Mouse (Mus musculus): Measurements from ENCODE around the gene Psmc3ip. TPM values are rescaled to one million over a fixed set of nuclear protein-coding genes. Genes with fewer than 3 reads are reported as not detected.

Psmc3ip gene
- total RNA-seq, 2 experiments from 2014 or later, result 1.5 to 2.2 TPM

- Histone ChIP-seq H3K27ac (no peak overlapping the region), H3K4me3 (no peak overlapping the region)
- intact Hi-C loops (cut with DNase I), result no loop called here
- DNase-seq, result no peak
- no peak for TF ChIP-seq CTCF (IDR thresholded peaks at IDR 0.05)
These were observed 15.5 kb upstream of the Psmc3ip start for GRCm38 (mm10) chr11:101110708-101111107.

GRCm38 (mm10) chr11:101109351-101109750 lies 14.1 kb upstream of the Psmc3ip start:
- no peak for DNase-seq
- H3K4me3 ChIP-seq, result no peak overlapping the region
- no peak overlapping the region for H3K27ac ChIP-seq
- intact Hi-C loops (cut with DNase I), result no loop called here
- TF ChIP-seq CTCF (IDR thresholded peaks at IDR 0.05), result no peak

- Histone ChIP-seq H3K27ac (no peak overlapping the region), H3K4me3 (no peak overlapping the region)
- intact Hi-C loops (cut with DNase I), result no loop called here
- no peak for DNase-seq
- no peak for TF ChIP-seq CTCF (IDR thresholded peaks at IDR 0.05)
These were observed 7.8 kb upstream of the Psmc3ip start for GRCm38 (mm10) chr11:101103011-101103410.

- no peak overlapping the region for H3K4me3 ChIP-seq
- TF ChIP-seq CTCF (IDR thresholded peaks at IDR 0.05), result no peak
- no peak for DNase-seq
- H3K27ac ChIP-seq, result no peak overlapping the region
- intact Hi-C loops (cut with DNase I), result no loop called here
These were observed 3.0 kb upstream of the Psmc3ip start for GRCm38 (mm10) chr11:101098231-101098630.

- H3K4me3 ChIP-seq, result peak overlapping the region; percentile 100
- TF ChIP-seq CTCF (IDR thresholded peaks at IDR 0.05), result no peak
- intact Hi-C loops (cut with DNase I), result loop anchor here (1.0 kb wide), 1 partner anchor 78 kb away; no protein-coding TSS in a partner anchor
- no peak for DNase-seq
- peak overlapping the region; percentile 99 for H3K27ac ChIP-seq
These were observed 314 bp downstream of the Psmc3ip start for GRCm38 (mm10) chr11:101094930-101095313.

GRCm38 (mm10) chr11:101089931-101090330 lies 5.3 kb downstream of the Psmc3ip start:
- no peak for DNase-seq
- no peak for TF ChIP-seq CTCF (IDR thresholded peaks at IDR 0.05)
- intact Hi-C loops (cut with DNase I), result no loop called here
- Histone ChIP-seq H3K4me3 (no peak overlapping the region), H3K27ac (no peak overlapping the region)

- intact Hi-C loops (cut with DNase I), result no loop called here
- Histone ChIP-seq H3K27ac (peak overlapping the region; percentile 93), H3K4me3 (peak overlapping the region; percentile 84)
- no peak for DNase-seq
- no peak for TF ChIP-seq CTCF (IDR thresholded peaks at IDR 0.05)
These were observed 7.6 kb downstream of the Psmc3ip start for GRCm38 (mm10) chr11:101087682-101088055.

GRCm38 (mm10) chr11:101086756-101087681 lies 8.2 kb downstream of the Psmc3ip start, which contains the start of gene Mlx:
Gene Mlx (plus strand): TSS chr11:101087277.
- intact Hi-C loops (cut with DNase I), result no loop called here
- H3K27ac ChIP-seq, result peak within 1 kb of the TSS; percentile 93
- no peak for TF ChIP-seq CTCF (IDR thresholded peaks at IDR 0.05)
- peak within 1 kb of the TSS; percentile 84 for H3K4me3 ChIP-seq
- DNase-seq, result peak; percentile 93

- Histone ChIP-seq H3K27ac (peak overlapping the region; percentile 93), H3K4me3 (peak overlapping the region; percentile 84)
- intact Hi-C loops (cut with DNase I), result no loop called here
- no peak for TF ChIP-seq CTCF (IDR thresholded peaks at IDR 0.05)
- DNase-seq, result peak; percentile 38
These were observed 8.9 kb downstream of the Psmc3ip start for GRCm38 (mm10) chr11:101086323-101086674.

GRCm38 (mm10) chr11:101085617-101086322 lies 9.5 kb downstream of the Psmc3ip start:
- intact Hi-C loops (cut with DNase I), result no loop called here
- no peak for DNase-seq
- TF ChIP-seq CTCF (IDR thresholded peaks at IDR 0.05), result no peak
- Histone ChIP-seq H3K27ac (peak overlapping the region; percentile 93), H3K4me3 (peak overlapping the region; percentile 84)

- Histone ChIP-seq H3K27ac (no peak overlapping the region), H3K4me3 (no peak overlapping the region)
- DNase-seq, result no peak
- no peak for TF ChIP-seq CTCF (IDR thresholded peaks at IDR 0.05)
- intact Hi-C loops (cut with DNase I), result loop anchor here (5.0 kb wide), 1 partner anchor 92 kb away; the partner anchor contains the start of gene Ccr10
These were observed 10.4 kb downstream of the Psmc3ip start for GRCm38 (mm10) chr11:101084811-101085210.

- Histone ChIP-seq H3K27ac (0 out of 2 replicates have a peak overlapping the region, but pooled peaks have one; percentile 28), H3K4me3 (no peak overlapping the region)
- no peak for TF ChIP-seq CTCF (IDR thresholded peaks at IDR 0.05)
- intact Hi-C loops (cut with DNase I), result loop anchor here (5.0 kb wide), 1 partner anchor 93 kb away; the partner anchor contains the start of gene Ccr10
- no peak for DNase-seq
These were observed 11.0 kb downstream of the Psmc3ip start for GRCm38 (mm10) chr11:101084246-101084645.
